Mouse (Mus musculus) midbrain, postnatal 0 days (tissue): ENCODE results near the gene R3hdm2. TPM values are rescaled to one million over a fixed set of nuclear protein-coding genes. Genes with fewer than 3 reads are reported as not detected.

Source experiments
- ATAC-seq: fragments of 200-750 bp; cut with Nextera tagmentation; 2 replicates; pipeline ENCODE4 v1.8.0; 2017; ENCODE audit warnings: moderate number of reproducible peaks, mild to moderate bottlenecking, moderate TSS enrichment, moderate library complexity; ENCODE audit not compliant: low FRiP score
- DNase-seq: peaks from one replicate; pipeline ENCODE4 v3.0.0-alpha.2; 2015; ENCODE audit warnings: low spot score
- H3K27ac ChIP-seq: fragments of 300-500 bp; sonication (generic); 2 replicates; pipeline ENCODE4 v1.5.1; 2014; ENCODE audit warnings: low read depth, mild to moderate bottlenecking, low read length, mixed read lengths
- H3K27me3 ChIP-seq: fragments of 300-500 bp; sonication (generic); 2 replicates; pipeline ENCODE4 v1.6.1; 2014; ENCODE audit warnings: low read length, control low read depth, mixed read lengths; ENCODE audit not compliant: insufficient read depth
- H3K36me3 ChIP-seq: fragments of 300-500 bp; sonication (generic); 2 replicates; pipeline ENCODE4 v1.6.1; 2014; ENCODE audit warnings: low read length, control low read depth, mixed read lengths; ENCODE audit not compliant: insufficient read depth
- H3K4me1 ChIP-seq: fragments of 300-500 bp; sonication (generic); 2 replicates; pipeline ENCODE4 v1.6.1; 2014; ENCODE audit warnings: mild to moderate bottlenecking, control low read depth, antibody characterized with exemption, low read length, mixed read lengths; ENCODE audit not compliant: insufficient read depth
- H3K4me2 ChIP-seq: fragments of 300-500 bp; sonication (generic); 2 replicates; pipeline ENCODE4 v1.6.1; 2014; ENCODE audit warnings: low read depth, mild to moderate bottlenecking, low read length, mixed read lengths; ENCODE audit not compliant: poor library complexity, severe bottlenecking
- H3K4me3 ChIP-seq: fragments of 300-500 bp; sonication (generic); 2 replicates; pipeline ENCODE4 v1.5.1; 2014; ENCODE audit warnings: low read depth, mild to moderate bottlenecking, low read length, moderate library complexity
- H3K9ac ChIP-seq: fragments of 300-500 bp; sonication (generic); replicated peaks from 2 replicates; pipeline ENCODE4 v1.6.1; 2014; ENCODE audit warnings: mild to moderate bottlenecking, low read length, moderate library complexity, mixed read lengths; ENCODE audit not compliant: poor library complexity, severe bottlenecking
- H3K9me3 ChIP-seq: fragments of 300-500 bp; sonication (generic); 2 replicates; pipeline ENCODE4 v1.6.1; 2016; ENCODE audit warnings: low read length, control low read depth
- CTCF ChIP-seq: IDR thresholded peaks from 2 replicates; pipeline ENCODE4 v1.5.1; 2016; ENCODE audit warnings: antibody characterized with exemption, mild to moderate bottlenecking
- WGBS: fragments of 180-500 bp; shearing (Covaris S2); extraction: QIAGEN DNeasy Blood & Tissue Kit; methylation state at CpG from one replicate; pipeline ENCODE4 v1.1.7; 2014; 5-methylcytosine and 5-hydroxymethylcytosine counted together
- polyA plus RNA-seq: library from polyadenylated mRNA; unstranded; fragments of >200 nt; fragmentation: Nextera tagmentation; extraction: Ambion mirVana; gene quantifications from 2 replicates; pipeline ENCODE4 v1.2.1, GENCODE M21; 2015
- total RNA-seq: library from RNA; depleted of rRNA; stranded (reverse); fragments of >200 nt; gene quantifications from 2 replicates; pipeline ENCODE4 v1.2.3, GENCODE M21; 2014

R3hdm2 gene
- total and polyA plus RNA-seq, 2 experiments from 2014 or later = 40.0 to 52.0 TPM

GRCm38 (mm10) chr10:127500894-127501893 lies 121.1 kb downstream of the R3hdm2 start, which contains the start of gene Stac3:
Gene Stac3, plus strand, starts transcription at chr10:127501686.
- TF ChIP-seq CTCF = no peak
- H3K27me3 ChIP-seq = no peaks in the 10 kb centered on the region
- H3K4me3 ChIP-seq = no peak within 1 kb of the TSS
- no peak within 1 kb of the TSS for H3K27ac ChIP-seq
- DNase-seq (no peak), ATAC-seq (no peak)
- H3K4me1 ChIP-seq = no peaks in the 10 kb centered on the region
- WGBS = 81% methylated on average over 13 of the region's 13 CpGs
- H3K36me3 ChIP-seq = peaks cover 36% of the 10 kb centered on the region
- H3K9ac ChIP-seq = no peak within 1 kb of the TSS
- H3K4me2 ChIP-seq = no peak within 1 kb of the TSS
- H3K9me3 ChIP-seq = no peaks in the 10 kb centered on the region

DNA sequence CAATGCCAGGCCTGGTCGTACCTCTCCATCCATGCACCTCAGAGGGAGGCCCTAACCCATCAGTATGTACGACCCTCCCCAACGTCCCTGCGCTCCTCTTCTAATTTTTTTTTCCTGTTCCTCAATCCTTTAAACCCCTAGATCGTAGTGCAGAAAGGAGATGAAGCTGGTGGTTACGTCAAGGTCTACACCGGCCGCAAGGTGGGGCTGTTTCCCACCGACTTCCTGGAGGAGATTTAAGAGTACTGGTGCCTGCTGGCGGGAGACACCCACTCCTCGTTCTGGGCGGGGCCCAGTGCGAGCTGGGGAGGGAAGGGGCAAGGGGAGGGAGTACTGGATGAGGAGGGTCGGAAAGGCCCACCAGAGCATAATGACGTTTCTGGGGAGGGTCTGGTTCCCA lies 128.1 kb downstream of the R3hdm2 start:
- peak; percentile 79 for TF ChIP-seq CTCF
- WGBS = 6% methylated on average over 15 of the region's 15 CpGs

DNA sequence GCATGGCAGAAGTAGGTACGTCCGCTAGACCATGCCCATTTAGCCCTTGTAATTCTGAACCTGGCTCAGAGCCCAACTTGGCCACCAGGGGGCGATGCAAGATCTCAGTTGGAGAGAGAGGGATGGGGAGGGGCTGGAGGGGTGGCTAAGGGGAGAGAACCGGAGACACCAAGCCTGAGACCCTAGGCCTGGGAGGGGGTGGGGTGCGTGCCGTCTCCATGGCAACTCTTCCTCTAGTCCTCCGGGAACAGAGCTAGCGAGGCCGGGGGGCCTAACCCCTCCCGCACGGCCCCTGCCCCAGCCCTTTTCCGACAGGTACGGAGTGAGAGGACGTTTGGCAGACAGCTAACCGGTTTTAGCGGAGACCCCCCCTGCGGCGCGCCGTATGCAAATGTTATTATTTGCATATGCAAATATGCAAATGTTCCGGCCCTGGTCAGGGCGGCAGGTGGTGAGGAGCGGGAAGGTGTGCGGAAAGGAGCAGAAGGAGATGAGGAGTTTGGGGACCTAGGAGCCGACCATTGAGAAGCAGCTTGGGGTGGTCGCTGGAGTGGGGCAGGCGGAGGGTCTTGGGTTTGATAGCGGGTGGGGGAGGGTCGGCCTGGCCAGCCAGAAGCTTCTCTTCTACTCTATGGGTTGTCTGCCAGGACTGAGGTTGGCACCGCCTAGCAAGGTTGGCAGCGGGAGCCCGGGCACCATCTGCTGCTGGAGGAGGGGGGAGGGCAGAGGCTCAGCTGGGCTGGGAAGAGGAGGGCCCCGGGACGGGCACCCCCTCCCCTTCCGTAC lies 129.1 kb downstream of the R3hdm2 start:
- Histone ChIP-seq H3K4me2 (peak overlapping the region; percentile 62), H3K4me1 (peaks cover 36% of the 10 kb centered on the region), H3K9me3 (no peaks in the 10 kb centered on the region), H3K27me3 (no peaks in the 10 kb centered on the region), H3K4me3 (peak overlapping the region; percentile 36), H3K27ac (peak overlapping the region; percentile 96), H3K9ac (peak overlapping the region; percentile 48), H3K36me3 (peaks cover 5% of the 10 kb centered on the region; the same call in 1 of the 2 replicates)
- ATAC-seq = peak; percentile 62
- WGBS = under 1% methylated on average over 34 of the region's 35 CpGs
- TF ChIP-seq CTCF = peak; percentile 97
- peak; percentile 96 for DNase-seq

More for the DNA sequence above, 128.1 kb downstream of the R3hdm2 start:
- peak overlapping the region; percentile 62; the same call in 1 of the 2 replicates for H3K4me2 ChIP-seq
- 0 out of 2 replicates have a peak overlapping the region, but pooled peaks have one; percentile 13 for H3K9ac ChIP-seq
- no peaks in the 10 kb centered on the region for H3K9me3 ChIP-seq
- ATAC-seq (no peak), DNase-seq (peak; percentile 81)
- H3K4me3 ChIP-seq = no peak overlapping the region
- peaks cover 5% of the 10 kb centered on the region; the same call in 1 of the 2 replicates for H3K36me3 ChIP-seq
- H3K4me1 ChIP-seq = peaks cover 30% of the 10 kb centered on the region
- no peak overlapping the region for H3K27ac ChIP-seq
- H3K27me3 ChIP-seq = no peaks in the 10 kb centered on the region

DNA sequence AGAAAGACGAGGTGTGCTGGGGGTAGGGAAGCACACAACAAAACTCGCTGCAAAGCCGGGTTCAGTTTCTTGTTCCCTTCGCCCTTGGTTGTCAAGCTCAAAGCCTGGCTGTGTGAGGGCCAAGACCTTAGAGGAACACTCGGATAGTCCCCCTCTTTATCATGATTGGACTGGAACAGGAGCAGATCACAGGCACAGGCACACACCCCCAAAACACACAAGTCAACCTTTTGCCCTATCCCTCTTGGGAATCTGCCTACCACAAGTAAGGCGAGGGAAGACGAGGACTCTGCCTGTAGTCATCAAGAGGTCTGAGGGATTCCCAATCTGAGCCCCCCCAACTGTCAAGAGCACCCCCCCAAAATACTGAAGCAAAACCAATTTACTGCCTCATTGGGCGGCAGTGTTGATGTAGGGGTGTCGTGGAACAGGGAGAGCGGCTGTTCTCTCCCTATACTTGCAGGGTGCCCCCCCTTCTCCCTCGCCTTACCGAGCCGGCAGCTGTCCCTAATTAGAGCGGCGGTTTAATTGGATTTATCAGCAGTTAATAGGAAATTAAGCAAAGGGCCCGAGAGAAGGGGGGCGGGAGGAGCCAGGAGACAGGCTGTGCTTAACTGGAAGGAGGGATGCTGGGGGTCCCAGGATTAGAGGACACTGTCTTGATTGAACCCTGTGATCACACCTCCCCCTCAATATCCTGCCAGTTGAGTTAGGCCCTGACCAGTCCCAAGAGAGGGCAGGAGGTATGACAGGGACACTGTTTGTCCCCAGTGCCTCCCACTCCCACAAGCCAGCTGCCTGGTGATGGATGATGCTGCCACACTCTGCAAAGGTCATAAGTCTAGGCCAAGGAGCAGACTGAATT lies 129.9 kb downstream of the R3hdm2 start:
- Histone ChIP-seq H3K9me3 (no peaks in the 10 kb centered on the region), H3K4me1 (peaks cover 36% of the 10 kb centered on the region), H3K4me3 (peak overlapping the region; percentile 36), H3K4me2 (peak overlapping the region; percentile 62), H3K27ac (peak overlapping the region; percentile 96), H3K9ac (peak overlapping the region; percentile 48), H3K27me3 (no peaks in the 10 kb centered on the region), H3K36me3 (peaks cover 5% of the 10 kb centered on the region; the same call in 1 of the 2 replicates)
- TF ChIP-seq CTCF = no peak
- ATAC-seq = no peak
- DNase-seq = peak; percentile 87
- WGBS = 12% methylated on average over 17 of the region's 17 CpGs
